Mouse (Mus musculus) ZHBTc4 (cell line): ENCODE data around the gene Gm156.
"Not testable (repeated sequence)": the region's sequence is repeated elsewhere in the genome, so short reads cannot be mapped to it uniquely, and the experiment has no call there.

ENCODE experiments used
- DNase-seq: peaks from one replicate; pipeline ENCODE4 v3.0.0-alpha.2; 2011; ENCODE audit warnings: low read depth, low spot score

The Gm156 gene

DNA sequence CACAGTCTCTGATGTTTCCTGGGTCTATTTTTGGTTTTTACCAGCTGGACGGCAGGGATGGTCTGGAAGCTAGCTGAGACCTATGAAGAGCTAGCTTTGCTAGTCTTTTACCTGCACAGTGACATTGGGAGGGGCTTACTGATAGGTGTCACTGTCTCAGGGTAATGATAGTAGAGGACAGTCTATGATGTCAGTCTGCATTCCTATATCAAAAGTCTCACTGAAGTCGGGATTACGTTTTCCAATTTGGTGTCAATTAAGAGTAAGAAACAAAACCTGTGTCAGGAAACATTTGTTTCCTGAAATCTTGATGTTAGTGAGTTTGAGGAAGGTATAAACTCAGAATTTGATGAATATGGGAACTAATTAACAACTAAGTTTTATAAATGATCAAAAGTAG lies at the start of gene Gm156:
TSS of gene Gm156 (minus strand) at position 101 of the 400 bp plus-strand sequence.
- DNase-seq, result not testable (repeated sequence)

DNA sequence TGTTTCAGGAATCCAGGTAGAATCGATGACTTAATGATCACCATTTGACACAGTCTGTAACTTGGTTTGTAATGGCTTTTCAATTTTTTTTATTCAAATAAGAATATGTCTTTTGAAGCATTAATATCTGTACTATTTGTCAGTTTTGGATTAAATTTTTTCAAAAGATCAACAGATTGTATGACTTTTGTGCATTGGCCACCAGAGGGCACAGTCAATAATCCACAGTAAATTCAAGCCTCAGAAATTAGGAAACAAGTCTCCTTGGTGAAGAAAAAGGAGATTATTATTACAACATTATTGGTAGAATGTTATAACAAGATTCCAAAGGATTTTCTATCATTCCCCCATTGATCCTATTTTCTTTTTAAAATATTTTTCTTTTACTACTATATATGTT lies 41.5 kb upstream of the Gm156 start:
- DNase-seq, result no peak

DNA sequence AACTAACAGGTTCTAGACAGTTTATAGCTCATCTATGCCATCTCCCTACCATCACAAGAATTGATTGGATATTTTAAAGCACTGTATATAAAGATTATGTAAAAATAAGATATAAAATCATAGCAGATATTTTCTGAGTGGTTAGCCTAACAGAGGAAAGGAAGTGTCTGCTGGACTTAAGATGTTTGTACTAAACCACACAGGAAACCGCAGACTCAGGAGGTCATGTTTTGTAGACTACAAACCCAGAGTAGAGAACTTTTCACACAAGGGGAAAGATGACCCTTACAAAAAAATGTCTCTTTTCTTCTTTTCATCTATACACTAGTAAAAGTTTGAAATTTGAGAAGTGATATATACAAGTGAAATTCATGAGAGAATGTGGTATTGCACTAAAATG lies 39.9 kb upstream of the Gm156 start:
- no peak for DNase-seq

DNA sequence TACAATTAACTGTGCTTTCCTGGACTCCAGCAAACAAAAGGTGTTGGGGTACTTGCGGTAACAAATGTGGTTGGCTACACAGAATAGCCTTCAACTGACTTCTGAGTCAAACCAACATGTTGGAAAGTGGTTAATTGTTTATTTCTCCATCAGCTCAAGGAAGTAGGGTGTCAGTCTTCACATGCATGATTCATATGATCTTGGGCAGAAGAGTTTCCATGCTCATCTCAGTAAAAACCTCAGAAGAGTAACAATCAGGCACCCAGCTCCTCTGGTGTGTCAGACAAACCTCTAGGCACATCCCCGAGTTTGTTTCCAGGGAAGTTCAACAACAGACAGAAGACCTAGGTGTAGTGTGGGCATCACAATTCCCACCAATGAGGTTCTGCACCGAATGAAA lies 33.7 kb upstream of the Gm156 start:
- DNase-seq, result no peak

DNA sequence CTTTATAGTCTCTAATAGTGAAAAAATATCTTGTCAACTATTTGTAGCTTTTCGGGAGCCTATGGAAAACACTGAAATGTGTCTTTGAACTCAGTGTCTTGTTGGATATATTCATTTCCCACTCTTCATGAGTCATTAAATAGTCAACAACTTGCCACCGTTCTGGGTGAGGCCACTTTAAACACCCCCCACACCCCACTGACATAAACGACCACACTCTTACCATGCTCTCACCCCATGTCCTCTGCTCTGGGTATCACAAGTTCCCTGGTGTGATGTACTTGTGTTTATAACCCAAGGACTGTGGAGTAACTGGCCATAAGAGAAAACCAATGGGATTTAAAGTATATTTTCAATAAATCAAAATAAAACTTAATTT lies 36.4 kb downstream of the Gm156 start:
- DNase-seq, result no peak

DNA sequence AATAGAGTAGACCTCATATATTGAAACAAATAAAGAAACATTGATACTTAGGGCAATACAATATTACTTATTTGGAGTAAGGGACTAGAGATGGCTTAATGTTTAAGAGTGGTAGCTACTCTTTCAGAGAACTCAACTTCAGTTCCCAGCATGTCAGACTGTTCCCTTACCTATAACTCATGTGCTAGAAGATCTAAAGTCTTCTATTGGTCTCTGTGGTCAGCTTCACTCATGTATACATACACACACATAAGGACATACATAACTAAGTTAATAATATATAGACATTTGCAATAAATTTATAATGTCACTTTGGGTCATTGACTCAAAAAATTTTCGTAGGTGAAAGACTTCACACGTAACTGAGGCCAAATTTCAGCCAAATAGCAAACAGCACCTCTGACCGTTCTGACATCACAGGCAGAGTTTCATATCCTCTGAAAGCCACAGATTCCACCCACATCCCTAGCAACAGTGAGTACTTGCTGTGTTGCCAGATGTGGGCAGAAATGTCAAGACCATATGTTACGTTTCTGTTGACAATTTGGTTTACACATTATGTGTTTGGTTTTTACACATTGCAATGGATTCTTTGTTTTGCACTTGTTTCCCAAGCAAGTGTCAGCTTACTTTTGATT lies 36.9 kb downstream of the Gm156 start:
- no peak for DNase-seq

DNA sequence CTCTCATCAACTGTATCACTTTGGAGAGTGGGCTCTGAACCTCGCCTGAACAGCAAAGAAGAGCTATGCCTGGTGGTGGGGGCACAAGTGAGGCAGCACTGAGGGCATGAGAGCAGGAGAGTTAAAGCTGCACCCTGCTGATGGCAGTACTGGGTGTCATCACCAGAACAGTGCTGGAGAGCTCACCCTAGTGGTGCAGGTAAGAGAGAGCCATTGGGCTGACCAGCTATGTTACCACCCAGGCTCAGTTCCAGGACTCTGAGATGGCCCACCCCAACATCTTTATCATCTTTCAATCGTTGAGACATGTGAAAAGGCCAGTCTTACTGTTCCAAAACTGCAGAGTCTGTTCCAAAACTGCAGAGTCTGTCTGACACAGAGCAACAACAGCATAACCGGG lies 37.9 kb downstream of the Gm156 start:
- DNase-seq, result no peak

DNA sequence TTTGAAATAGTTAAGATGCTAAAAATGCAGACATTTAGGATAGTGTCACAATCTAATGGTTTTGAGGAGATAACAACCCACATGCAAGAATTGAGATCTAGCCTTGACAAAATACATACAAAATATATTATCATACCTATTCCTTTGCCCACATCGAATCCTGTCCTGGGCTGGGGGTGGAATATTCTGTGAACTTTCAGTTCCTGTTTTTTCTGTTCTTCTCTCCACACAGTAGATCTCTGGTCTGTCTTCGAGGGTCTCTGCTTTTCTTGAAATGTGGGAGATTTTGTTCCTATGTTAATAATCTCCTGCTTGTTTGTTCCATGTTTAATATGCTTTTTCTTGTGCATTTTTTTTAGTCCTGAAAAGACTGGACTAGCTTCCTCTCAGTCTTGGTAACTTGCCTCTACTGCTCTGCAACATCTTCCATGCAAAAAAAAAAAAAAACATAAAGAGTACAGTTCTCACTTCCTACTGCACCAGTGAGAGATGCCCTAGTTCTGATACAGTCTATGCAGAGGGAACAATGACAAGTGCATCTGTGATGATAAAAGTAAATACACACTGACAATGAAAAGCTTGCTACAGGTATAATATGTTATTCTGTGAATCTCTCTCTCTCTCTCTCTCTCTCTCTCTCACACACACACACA lies 43.9 kb downstream of the Gm156 start, which contains the start of gene Klri2:
TSS of gene Klri2 (minus strand) at position 416 of the 653 bp plus-strand sequence.
- no peak for DNase-seq

DNA sequence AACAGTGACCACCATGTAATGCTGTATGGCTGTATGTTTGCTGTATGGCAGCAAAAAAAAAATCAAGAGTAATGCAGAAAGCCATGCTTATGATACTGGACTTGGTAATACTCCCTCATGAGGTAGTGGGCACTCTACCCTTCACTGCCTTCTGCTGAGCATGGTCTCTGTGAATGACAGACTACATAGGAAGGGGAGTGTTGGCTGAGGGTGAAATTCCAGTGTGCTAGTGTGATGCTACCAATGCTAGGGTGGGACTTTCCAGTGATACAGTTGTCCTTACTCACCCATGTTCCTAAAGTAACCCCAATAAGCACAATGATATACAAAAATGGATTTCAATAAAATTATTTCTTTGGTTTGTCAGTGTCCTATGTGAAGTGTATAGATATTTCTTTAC lies 47.7 kb downstream of the Gm156 start:
- DNase-seq, result no peak

DNA sequence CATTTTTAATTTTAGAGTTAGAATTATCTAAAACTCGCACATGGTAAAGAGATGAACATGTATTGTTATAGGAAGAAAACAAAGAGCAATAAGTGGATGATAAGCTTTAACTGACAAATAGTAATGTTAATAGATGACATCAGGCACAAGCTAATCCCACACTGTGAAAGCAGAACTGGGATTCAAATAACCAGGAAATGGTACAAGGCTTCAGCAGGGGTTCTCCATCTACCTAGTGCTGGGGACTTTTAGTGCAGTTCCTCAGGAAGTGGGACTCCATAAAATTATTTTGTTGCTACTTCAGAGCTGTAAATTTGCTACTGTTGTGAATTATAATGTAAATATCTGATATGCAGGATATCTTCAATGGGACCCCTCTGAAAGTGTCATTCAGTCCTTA lies 56.8 kb downstream of the Gm156 start:
- DNase-seq, result no peak

DNA sequence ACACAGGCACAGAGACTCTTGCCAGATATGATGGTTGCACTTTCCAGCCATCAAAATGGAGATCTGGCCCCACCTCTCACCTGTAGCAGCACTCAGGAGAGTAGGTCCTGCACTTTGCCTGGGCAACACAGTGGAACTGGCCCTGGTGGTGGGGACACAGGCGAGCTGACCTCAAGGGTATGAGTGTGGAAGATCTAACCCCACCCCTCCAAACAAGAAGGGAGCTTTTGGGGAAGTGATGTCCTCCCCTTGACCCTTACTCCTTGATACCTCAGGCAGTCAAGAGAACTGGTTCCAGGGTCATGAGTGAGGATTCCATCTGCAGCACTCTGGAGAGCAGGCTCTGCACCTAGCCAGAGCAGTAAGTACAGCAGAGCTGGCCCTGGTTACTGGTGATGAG lies 62.7 kb downstream of the Gm156 start:
- no peak for DNase-seq

DNA sequence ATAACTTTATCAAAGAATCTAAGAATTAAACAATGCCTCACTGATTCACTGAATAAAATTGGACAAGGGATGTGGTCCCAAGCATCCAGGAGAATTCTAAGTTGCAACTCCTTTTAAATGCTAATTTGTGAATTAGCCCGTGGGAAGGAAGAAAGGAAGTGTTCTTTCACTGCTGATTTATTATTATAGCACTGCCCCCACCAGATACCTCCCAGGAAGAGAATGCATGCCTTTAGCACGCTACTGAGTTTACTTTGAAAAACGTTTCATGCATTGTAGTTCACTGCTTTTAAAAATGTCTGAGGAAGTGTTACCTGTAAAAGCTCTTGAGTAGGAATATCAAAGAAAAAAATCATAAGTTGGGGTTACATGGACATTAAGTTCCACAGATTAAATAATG lies 63.6 kb downstream of the Gm156 start:
- DNase-seq, result no peak

DNA sequence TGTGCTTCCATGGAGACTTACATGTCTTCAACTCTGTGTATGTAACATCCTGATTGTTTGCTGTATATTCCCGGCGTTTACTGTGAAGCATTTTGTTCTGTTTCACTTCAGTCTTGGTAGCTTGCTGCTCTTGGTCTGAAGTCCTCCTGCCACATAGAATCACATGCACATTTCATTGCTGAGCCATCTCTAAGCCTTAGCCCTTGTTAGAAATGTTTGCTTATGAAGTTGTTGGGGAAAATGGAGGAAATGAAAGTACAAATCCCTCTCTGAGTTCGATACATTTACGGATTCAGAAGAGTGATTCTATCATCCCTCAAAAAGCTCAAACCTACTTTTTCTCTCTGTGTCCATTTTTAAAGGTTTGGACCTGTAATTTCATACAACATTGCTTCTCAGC lies 67.0 kb downstream of the Gm156 start, which contains the start of gene Klri1:
TSS of gene Klri1 (minus strand) at position 101 of the 400 bp plus-strand sequence.
- no peak for DNase-seq
